Mouse (Mus musculus) hindbrain, embryonic 11.5 days (tissue): ENCODE results near the gene Tff1. TPM values are rescaled to one million over a fixed set of nuclear protein-coding genes. Genes with fewer than 3 reads are reported as not detected.

Experiments
- ATAC-seq: fragments of 200-750 bp; cut with Nextera tagmentation; 2 replicates; pipeline ENCODE4 v1.8.0; 2017; ENCODE audit warnings: mild to moderate bottlenecking, moderate TSS enrichment, moderate library complexity; ENCODE audit not compliant: low FRiP score
- DNase-seq: peaks from one replicate; pipeline ENCODE4 v3.0.0-alpha.2; 2015; ENCODE audit warnings: low spot score
- H3K27ac ChIP-seq: fragments of 300-500 bp; sonication (generic); 2 replicates; pipeline ENCODE4 v1.5.1; 2014; ENCODE audit warnings: mild to moderate bottlenecking, low read depth, low read length
- H3K27me3 ChIP-seq: fragments of 300-500 bp; sonication (generic); 2 replicates; pipeline ENCODE4 v1.6.1; 2014; ENCODE audit warnings: mild to moderate bottlenecking, low read length, moderate library complexity, mixed read lengths; ENCODE audit not compliant: control insufficient read depth, insufficient read depth
- H3K36me3 ChIP-seq: fragments of 300-500 bp; sonication (generic); 2 replicates; pipeline ENCODE4 v1.6.1; 2014; ENCODE audit warnings: mild to moderate bottlenecking, low read length, moderate library complexity, mixed read lengths; ENCODE audit not compliant: control insufficient read depth, insufficient read depth
- H3K4me1 ChIP-seq: fragments of 300-500 bp; sonication (generic); replicated peaks from 2 replicates; pipeline ENCODE4 v1.6.1; 2014; ENCODE audit warnings: low read length, mixed read lengths; ENCODE audit not compliant: control insufficient read depth, insufficient read depth
- H3K4me2 ChIP-seq: fragments of 300-500 bp; sonication (generic); replicated peaks from 2 replicates; pipeline ENCODE4 v1.6.1; 2014; ENCODE audit warnings: mild to moderate bottlenecking, low read depth, low read length
- H3K4me3 ChIP-seq: fragments of 300-500 bp; sonication (generic); 2 replicates; pipeline ENCODE4 v1.5.1; 2014; ENCODE audit warnings: low read depth, low read length
- H3K9ac ChIP-seq: fragments of 300-500 bp; sonication (generic); 2 replicates; pipeline ENCODE4 v1.6.1; 2014; ENCODE audit warnings: low read depth, low read length
- H3K9me3 ChIP-seq: fragments of 300-500 bp; sonication (generic); 2 replicates; pipeline ENCODE4 v1.6.1; 2016; ENCODE audit warnings: low read length; ENCODE audit not compliant: control insufficient read depth
- WGBS: fragments of 180-500 bp; shearing (Covaris S2); extraction: QIAGEN DNeasy Blood & Tissue Kit; methylation state at CpG from one replicate; pipeline ENCODE4 v1.1.7; 2014; 5-methylcytosine and 5-hydroxymethylcytosine counted together
- polyA plus RNA-seq: library from polyadenylated mRNA; unstranded; fragments of >200 nt; fragmentation: Nextera tagmentation; extraction: Ambion mirVana; gene quantifications from 2 replicates; pipeline ENCODE4 v1.2.1, GENCODE M21; 2014

The Tff1 gene
- polyA plus RNA-seq, 1 experiment from 2014 or later, result not detected

- WGBS, result 83% methylated on average over 2 of the region's 2 CpGs
- no peak overlapping the region for H3K9ac ChIP-seq
Measured at GRCm38 (mm10) chr17:31163821-31164220, 1.3 kb downstream of the Tff1 start.

GRCm38 (mm10) chr17:31162607-31163006 is 2.5 kb downstream of the Tff1 start:
- Histone ChIP-seq H3K4me1 (no peaks in the 10 kb centered on the region), H3K4me3 (no peak overlapping the region), H3K4me2 (no peak overlapping the region), H3K9ac (no peak overlapping the region), H3K9me3 (no peaks in the 10 kb centered on the region), H3K36me3 (no peaks in the 10 kb centered on the region), H3K27me3 (no peaks in the 10 kb centered on the region), H3K27ac (no peak overlapping the region)
- 92% methylated on average over 12 of the region's 12 CpGs for WGBS
- no peak for ATAC-seq
- no peak for DNase-seq

More at GRCm38 (mm10) chr17:31163821-31164220, 1.3 kb downstream of the Tff1 start:
- no peak overlapping the region for H3K4me2 ChIP-seq
- H3K27me3 ChIP-seq, result no peaks in the 10 kb centered on the region
- DNase-seq (no peak), ATAC-seq (no peak)
- H3K9me3 ChIP-seq, result no peaks in the 10 kb centered on the region
- no peaks in the 10 kb centered on the region for H3K36me3 ChIP-seq
- H3K4me1 ChIP-seq, result no peaks in the 10 kb centered on the region
- H3K4me3 ChIP-seq, result no peak overlapping the region
- H3K27ac ChIP-seq, result no peak overlapping the region

GRCm38 (mm10) chr17:31160291-31160690 is 4.8 kb downstream of the Tff1 start:
- Histone ChIP-seq H3K4me2 (no peak overlapping the region), H3K9ac (no peak overlapping the region), H3K27me3 (no peaks in the 10 kb centered on the region), H3K4me3 (no peak overlapping the region), H3K4me1 (no peaks in the 10 kb centered on the region), H3K27ac (no peak overlapping the region), H3K36me3 (no peaks in the 10 kb centered on the region), H3K9me3 (no peaks in the 10 kb centered on the region)
- ATAC-seq (no peak), DNase-seq (no peak)
- 72% methylated on average over 4 of the region's 4 CpGs for whole genome bisulfite sequencing

- ATAC-seq (no peak), DNase-seq (no peak)
- WGBS, result 85% methylated on average over 6 of the region's 6 CpGs
- Histone ChIP-seq H3K27ac (no peak overlapping the region), H3K36me3 (no peaks in the 10 kb centered on the region), H3K4me3 (no peak overlapping the region), H3K4me1 (no peaks in the 10 kb centered on the region), H3K9me3 (no peaks in the 10 kb centered on the region), H3K4me2 (no peak overlapping the region), H3K9ac (no peak overlapping the region), H3K27me3 (no peaks in the 10 kb centered on the region)
Measured at GRCm38 (mm10) chr17:31157921-31158320, 7.2 kb downstream of the Tff1 start.

GRCm38 (mm10) chr17:31153785-31154184 is 11.3 kb downstream of the Tff1 start:
- Histone ChIP-seq H3K36me3 (no peaks in the 10 kb centered on the region), H3K9ac (no peak overlapping the region), H3K4me2 (no peak overlapping the region), H3K9me3 (no peaks in the 10 kb centered on the region), H3K4me3 (no peak overlapping the region), H3K27ac (no peak overlapping the region), H3K4me1 (no peaks in the 10 kb centered on the region), H3K27me3 (no peaks in the 10 kb centered on the region)
- DNase-seq (no peak), ATAC-seq (no peak)
- WGBS, result 78% methylated on average over 8 of the region's 8 CpGs

- DNase-seq (no peak), ATAC-seq (no peak)
- no peaks in the 10 kb centered on the region for H3K36me3 ChIP-seq
- no peaks in the 10 kb centered on the region for H3K27me3 ChIP-seq
- H3K4me2 ChIP-seq, result no peak overlapping the region
- H3K9me3 ChIP-seq, result no peaks in the 10 kb centered on the region
- H3K27ac ChIP-seq, result no peak overlapping the region
- H3K9ac ChIP-seq, result no peak overlapping the region
- no peaks in the 10 kb centered on the region for H3K4me1 ChIP-seq
- WGBS, result 81% methylated on average over 9 of the region's 9 CpGs
- no peak overlapping the region for H3K4me3 ChIP-seq
Measured at GRCm38 (mm10) chr17:31152966-31153499, 12.0 kb downstream of the Tff1 start.

- H3K9ac ChIP-seq, result no peak overlapping the region
- no peaks in the 10 kb centered on the region for H3K9me3 ChIP-seq
- H3K36me3 ChIP-seq, result no peaks in the 10 kb centered on the region
- no peak overlapping the region for H3K4me3 ChIP-seq
- WGBS, result 55% methylated on average over 5 of the region's 5 CpGs
- DNase-seq (no peak), ATAC-seq (no peak)
- no peak overlapping the region for H3K4me2 ChIP-seq
- no peaks in the 10 kb centered on the region for H3K4me1 ChIP-seq
- H3K27ac ChIP-seq, result no peak overlapping the region
- H3K27me3 ChIP-seq, result no peaks in the 10 kb centered on the region
Measured at GRCm38 (mm10) chr17:31152512-31152911, 12.6 kb downstream of the Tff1 start.

- Histone ChIP-seq H3K36me3 (no peaks in the 10 kb centered on the region), H3K4me1 (no peaks in the 10 kb centered on the region), H3K4me2 (no peak overlapping the region), H3K9ac (no peak overlapping the region), H3K27me3 (no peaks in the 10 kb centered on the region; the same call in 1 of the 2 replicates), H3K9me3 (no peaks in the 10 kb centered on the region), H3K27ac (no peak overlapping the region), H3K4me3 (no peak overlapping the region)
- no peak for DNase-seq
- WGBS, result 83% methylated on average over 9 of the region's 9 CpGs
- no peak for ATAC-seq
Measured at GRCm38 (mm10) chr17:31145998-31146397, 19.1 kb downstream of the Tff1 start.
